Mouse (Mus musculus): ENCODE measurements around the gene Arhgef12.

DNA sequence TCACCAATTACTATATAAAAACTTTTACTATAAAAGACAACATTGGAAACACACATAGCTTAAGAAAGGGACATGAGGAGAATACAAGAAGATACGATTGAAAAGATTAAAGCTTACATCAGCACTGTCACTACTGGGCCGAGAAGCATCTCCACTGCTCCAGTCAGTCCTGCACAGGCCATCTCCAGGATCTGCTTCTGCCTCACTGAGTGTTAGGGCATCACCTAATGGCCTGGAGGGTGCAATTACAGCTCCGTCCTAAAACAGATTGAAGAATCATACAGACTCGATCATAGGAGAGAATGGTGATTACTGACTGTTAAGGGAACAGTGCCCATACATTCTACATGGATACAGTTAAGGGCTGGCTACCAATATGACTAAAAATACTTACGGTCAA lies 91.3 kb downstream of the Arhgef12 start:
- TF ChIP-seq CTCF (IDR thresholded peaks at IDR 0.05; ENCODE audit: extremely low read depth, insufficient read depth, low read length) (no peak), POLR2A (IDR thresholded peaks at IDR 0.05; ENCODE audit: extremely low read depth, insufficient read depth, low read length) (no peak)

Data from cortical plate, adult 2 months (tissue).